Mouse (Mus musculus): ENCODE measurements around the gene Gm10198.

Gm10198 gene

GRCm38 (mm10) chr13:111592485-111592884, at the start of gene Gm10198:
Gm10198 (plus strand) TSS chr13:111592785.
- DNase-seq: no peak

DNA sequence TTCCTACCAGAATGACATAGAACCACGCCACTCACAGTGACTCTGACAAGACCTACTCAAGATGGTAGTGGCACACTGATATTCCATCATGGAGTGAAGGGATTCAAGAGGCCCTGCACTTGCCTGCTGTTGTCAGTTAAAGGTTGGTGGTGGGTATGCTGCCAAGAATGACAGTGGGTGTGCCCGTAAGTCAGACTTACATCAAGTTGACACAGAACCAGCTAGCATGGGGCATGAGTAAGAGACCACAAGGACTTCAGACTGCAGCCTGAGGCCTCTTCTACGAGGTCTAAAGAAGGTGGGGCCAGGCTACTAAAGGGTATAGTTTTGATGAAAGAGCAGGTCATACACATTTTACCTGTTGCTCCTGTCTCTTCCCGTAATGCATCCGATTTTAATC, 47.3 kb upstream of the Gm10198 start:
- DNase-seq: no peak

GRCm38 (mm10) chr13:111552769-111553168, 39.8 kb upstream of the Gm10198 start:
- DNase-seq: no peak

- DNase-seq: no peak
Measured at GRCm38 (mm10) chr13:111553182-111553581, 39.4 kb upstream of the Gm10198 start.

GRCm38 (mm10) chr13:111553941-111554340, 38.6 kb upstream of the Gm10198 start:
- DNase-seq: no peak

DNA sequence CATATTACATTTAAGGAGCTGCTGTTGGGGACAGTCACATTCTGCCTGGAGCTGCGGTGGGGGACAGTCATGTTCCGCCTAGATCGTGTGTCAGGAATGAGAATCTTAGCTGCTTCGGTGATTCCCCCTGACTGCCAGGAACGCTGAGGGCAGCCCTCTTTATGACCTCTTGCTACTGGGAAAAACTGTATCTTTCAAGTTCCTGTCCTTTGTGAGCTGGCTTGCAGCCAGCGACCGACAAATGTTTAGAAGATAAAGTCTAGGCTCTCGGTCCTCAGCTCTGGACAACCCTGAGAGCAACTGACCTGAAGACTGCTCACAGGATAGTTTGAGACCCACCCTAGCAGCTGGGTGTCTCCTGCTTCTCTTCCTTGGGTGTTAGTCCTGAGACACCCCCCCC, 37.3 kb upstream of the Gm10198 start:
- peak; percentile 2 for DNase-seq

GRCm38 (mm10) chr13:111556375-111556774, 36.2 kb upstream of the Gm10198 start:
- no peak for DNase-seq

- no peak for DNase-seq
Measured at GRCm38 (mm10) chr13:111560152-111560551, 32.4 kb upstream of the Gm10198 start.

DNA sequence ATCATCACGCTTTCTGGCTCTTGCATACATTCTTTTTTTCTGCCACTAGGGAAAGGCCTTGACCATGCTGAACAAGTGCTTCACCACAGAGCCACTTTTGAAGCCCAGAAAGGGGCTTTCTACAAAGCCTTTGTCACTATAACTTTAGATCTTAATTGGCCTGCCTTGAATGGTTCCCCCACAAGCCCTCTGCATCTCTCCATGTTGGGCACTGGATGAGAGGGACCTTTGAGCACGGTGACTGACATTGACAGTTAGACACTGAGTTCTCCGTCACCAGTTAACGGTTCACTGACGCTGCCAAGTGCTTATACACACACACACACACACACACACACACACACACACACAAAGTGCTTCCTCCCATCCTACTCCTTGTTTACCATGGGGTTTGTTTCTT, 30.0 kb upstream of the Gm10198 start:
- DNase-seq: no peak

- peak; percentile 2 for DNase-seq
Measured at GRCm38 (mm10) chr13:111574196-111574595, 18.4 kb upstream of the Gm10198 start.

GRCm38 (mm10) chr13:111577177-111577576, 15.4 kb upstream of the Gm10198 start:
- DNase-seq: no peak

DNA sequence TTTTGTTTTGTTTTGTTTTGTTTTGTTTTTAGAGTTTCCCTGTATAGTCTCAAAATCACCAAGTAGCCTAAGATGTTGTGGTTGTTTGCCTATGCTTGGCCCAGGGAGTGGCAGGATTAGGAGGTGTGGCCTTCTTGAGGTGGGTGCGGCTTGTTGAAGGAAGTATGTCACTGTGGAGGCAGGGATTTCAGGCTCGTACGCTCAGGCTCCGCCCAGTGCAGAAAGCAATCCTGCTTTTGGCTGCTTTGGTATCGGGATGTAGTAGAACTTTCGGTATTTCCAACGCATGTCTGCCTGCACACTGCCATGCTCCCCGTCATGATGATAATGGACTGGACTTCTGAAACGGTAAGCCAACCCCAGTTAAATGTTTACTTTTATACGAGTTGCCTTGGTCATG, 12.5 kb upstream of the Gm10198 start:
- no peak for DNase-seq

DNA sequence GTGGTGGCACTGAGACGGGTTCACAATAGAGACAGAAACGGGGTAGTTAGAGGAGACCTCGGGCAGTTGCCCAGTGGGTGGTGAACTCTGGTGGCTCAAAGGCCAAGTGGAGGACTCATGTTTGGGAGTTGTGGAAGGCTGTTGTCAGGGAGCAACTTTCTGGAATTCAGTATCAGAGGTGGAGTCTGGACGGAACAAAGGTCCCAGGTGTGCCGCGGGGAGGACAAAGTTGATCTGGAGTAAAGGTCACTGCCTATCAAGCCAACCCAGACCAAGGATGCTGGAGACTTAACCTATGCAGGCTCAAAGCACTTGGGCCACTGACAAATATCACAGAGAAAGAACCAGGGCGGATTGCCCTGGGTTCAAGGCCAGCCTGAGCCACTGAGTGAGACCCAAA, 5.5 kb downstream of the Gm10198 start:
- DNase-seq: no peak

DNA sequence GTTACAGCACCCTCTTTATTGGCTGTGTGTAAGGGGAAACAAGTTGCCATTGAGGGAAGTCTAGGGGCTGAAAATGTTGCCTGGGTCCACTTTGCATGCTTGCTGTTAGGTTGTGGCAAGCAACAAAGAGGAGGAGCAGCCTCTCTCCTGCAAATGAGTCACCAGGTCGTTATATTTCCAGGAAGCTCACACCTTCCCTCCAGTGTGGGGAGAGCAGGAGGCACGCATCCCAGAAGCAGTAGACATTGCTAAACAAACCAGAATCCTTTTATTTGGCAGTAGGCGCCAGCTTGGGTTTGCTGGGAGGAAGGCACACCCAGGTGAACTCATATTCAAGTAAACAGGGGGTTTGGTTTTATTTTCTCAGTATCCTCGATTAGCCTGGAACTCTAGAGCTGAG, 8.8 kb downstream of the Gm10198 start:
- no peak for DNase-seq

GRCm38 (mm10) chr13:111604826-111605225, 12.2 kb downstream of the Gm10198 start:
- DNase-seq: no peak

- no peak for DNase-seq
Measured at GRCm38 (mm10) chr13:111616168-111617125, 23.9 kb downstream of the Gm10198 start.

DNA sequence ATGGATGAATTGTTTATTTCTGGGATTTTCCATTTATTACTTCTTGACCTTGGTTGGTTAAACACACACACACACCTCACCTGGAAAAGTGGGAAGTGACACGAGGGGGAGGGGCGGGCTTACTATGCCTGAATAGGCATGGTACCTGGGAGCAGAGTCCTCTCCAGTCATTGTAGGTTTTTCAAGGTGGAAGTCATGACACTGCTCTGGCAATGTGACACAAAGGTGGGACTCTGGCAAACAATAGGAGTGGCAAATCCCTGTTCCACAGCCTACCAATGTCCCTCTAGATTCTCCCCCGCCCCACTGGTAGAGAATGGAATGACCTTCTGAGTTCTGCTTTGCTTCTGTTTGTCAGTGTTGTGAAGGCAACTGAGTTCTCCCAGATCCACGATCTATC, 27.8 kb downstream of the Gm10198 start:
- no peak for DNase-seq

DNA sequence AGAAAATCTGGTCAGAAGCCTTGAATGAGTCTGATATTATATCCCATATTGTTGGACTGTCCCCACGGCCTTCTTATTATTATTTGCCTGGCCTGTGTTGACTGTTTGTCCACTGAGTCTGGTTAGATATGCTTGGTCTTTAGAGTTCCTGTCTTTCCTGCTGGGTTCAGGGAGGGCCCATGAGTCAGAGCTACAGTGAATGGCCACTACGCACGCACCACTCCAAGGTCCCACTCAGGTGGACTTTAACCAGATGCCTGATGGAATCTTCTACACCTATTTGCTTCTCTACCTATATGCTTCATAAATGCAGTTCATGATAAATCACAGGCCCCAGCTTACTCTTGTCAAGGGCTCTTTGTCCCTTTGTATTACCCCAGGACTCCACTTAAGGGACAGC, 29.8 kb downstream of the Gm10198 start:
- DNase-seq: no peak

DNA sequence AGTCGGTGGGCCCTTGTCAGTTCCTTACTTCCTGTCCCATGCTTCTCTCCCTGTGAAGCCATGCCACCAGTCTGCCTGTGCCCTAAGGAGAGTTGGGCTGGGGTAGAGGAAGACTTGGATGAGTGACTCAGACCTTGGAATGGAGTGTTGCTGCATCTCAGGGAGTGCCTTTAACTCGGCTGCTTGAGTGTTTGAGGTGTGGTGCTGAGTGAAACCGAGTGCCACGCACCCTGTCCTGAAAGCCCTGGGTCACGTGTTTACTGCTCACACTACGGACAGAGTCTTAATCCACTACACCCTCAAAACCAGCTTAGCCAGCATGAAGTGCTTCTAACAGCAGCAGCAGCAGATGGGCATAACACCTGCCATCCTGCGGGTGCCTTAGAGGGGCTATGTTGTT, 30.5 kb downstream of the Gm10198 start:
- no peak for DNase-seq

DNA sequence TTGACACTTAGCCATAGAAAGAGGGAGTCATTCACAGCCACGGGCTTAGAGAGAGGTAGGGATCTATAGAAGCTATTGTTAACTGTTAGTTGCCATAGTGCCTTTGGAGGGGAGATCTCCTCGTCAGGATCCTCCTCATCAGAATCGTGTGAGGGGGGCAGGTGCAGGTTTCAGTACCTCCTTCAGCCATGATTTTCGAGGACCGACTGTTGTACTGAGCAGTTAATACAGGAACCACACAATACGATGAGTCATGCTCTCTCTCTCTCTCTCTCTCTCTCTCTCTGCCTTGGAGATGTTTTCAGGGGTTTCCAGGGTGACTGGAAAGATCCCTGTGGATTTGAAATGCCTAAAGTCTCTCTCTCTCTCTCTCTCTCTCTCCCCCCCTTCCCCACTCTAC, 31.5 kb downstream of the Gm10198 start:
- no peak for DNase-seq

GRCm38 (mm10) chr13:111634163-111635160, 41.9 kb downstream of the Gm10198 start:
- DNase-seq: no peak

DNA sequence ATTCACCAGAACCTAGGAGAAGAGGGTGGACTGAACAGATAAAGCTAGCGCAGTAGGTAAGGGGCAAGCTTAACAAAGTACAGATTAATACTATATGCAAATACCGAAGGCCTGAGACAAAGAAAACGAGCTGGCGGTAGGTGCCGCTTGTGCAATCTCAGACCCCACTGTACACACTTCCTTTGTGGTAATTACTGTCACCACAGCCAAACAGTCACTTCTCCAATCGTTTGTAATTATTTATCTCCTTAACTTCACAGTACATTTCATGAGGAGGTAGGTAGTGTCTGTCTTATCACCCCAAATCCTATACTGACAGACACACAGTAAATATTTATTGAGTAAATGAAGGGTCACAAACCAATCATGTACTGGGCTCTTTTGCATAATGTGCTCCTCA, 47.7 kb downstream of the Gm10198 start:
- DNase-seq: no peak
